Mouse (Mus musculus) embryonic facial prominence, embryonic 11.5 days (tissue): ENCODE results near the gene Rap1a. TPM values are rescaled to one million over a fixed set of nuclear protein-coding genes. Genes with fewer than 3 reads are reported as not detected.

Experiments used
- ATAC-seq: fragments of 200-750 bp; cut with Nextera tagmentation; replicated peaks from 2 replicates; pipeline ENCODE4 v1.8.0; 2017; ENCODE audit warnings: low read depth; ENCODE audit not compliant: insufficient number of reproducible peaks, low FRiP score, low TSS enrichment
- DNase-seq: peaks from one replicate; pipeline ENCODE4 v3.0.0-alpha.2; 2015; ENCODE audit warnings: low spot score
- H3K27ac ChIP-seq: fragments of 300-500 bp; sonication (generic); replicated peaks from 2 replicates; pipeline ENCODE4 v1.5.1; 2014; ENCODE audit warnings: mild to moderate bottlenecking, low read depth, low read length, control low read depth
- H3K27me3 ChIP-seq: fragments of 300-500 bp; sonication (generic); 2 replicates; pipeline ENCODE4 v1.6.1; 2014; ENCODE audit warnings: mild to moderate bottlenecking, low read length, moderate library complexity, mixed read lengths; ENCODE audit not compliant: control insufficient read depth, insufficient read depth
- H3K36me3 ChIP-seq: fragments of 300-500 bp; sonication (generic); replicated peaks from 2 replicates; pipeline ENCODE4 v1.6.1; 2014; ENCODE audit warnings: low read depth, mild to moderate bottlenecking, low read length, moderate library complexity, mixed read lengths; ENCODE audit not compliant: control insufficient read depth, insufficient read depth
- H3K4me1 ChIP-seq: fragments of 300-500 bp; sonication (generic); 2 replicates; pipeline ENCODE4 v1.6.1; 2014; ENCODE audit warnings: low read length, mixed read lengths; ENCODE audit not compliant: control insufficient read depth, insufficient read depth
- H3K4me2 ChIP-seq: fragments of 300-500 bp; sonication (generic); 2 replicates; pipeline ENCODE4 v1.6.1; 2014; ENCODE audit warnings: low read depth, mild to moderate bottlenecking, control low read depth, low read length, moderate library complexity
- H3K4me3 ChIP-seq: fragments of 300-500 bp; sonication (generic); 2 replicates; pipeline ENCODE4 v1.5.1; 2014; ENCODE audit warnings: low read depth, low read length, control low read depth
- H3K9ac ChIP-seq: fragments of 300-500 bp; sonication (generic); replicated peaks from 2 replicates; pipeline ENCODE4 v1.6.1; 2014; ENCODE audit warnings: mild to moderate bottlenecking, control low read depth, low read length
- H3K9me3 ChIP-seq: fragments of 300-500 bp; sonication (generic); replicated peaks from 2 replicates; pipeline ENCODE4 v1.6.1; 2016; ENCODE audit warnings: mild to moderate bottlenecking, low read length, inconsistent platforms, mixed read lengths; ENCODE audit not compliant: control insufficient read depth
- WGBS: fragments of 180-500 bp; shearing (Covaris S2); extraction: QIAGEN DNeasy Blood & Tissue Kit; methylation state at CpG from one replicate; pipeline ENCODE4 v1.1.7; 2014; 5-methylcytosine and 5-hydroxymethylcytosine counted together
- polyA plus RNA-seq: library from polyadenylated mRNA; unstranded; fragments of >200 nt; fragmentation: Nextera tagmentation; extraction: Ambion mirVana; gene quantifications from 2 replicates; pipeline ENCODE4 v1.2.1, GENCODE M21; 2014

The Rap1a gene
- polyA plus RNA-seq, 1 experiment from 2014 or later = 88.7 TPM

- Histone ChIP-seq H3K4me1 (no peaks in the 10 kb centered on the region), H3K9ac (no peak overlapping the region), H3K4me3 (no peak overlapping the region), H3K4me2 (no peak overlapping the region), H3K27ac (no peak overlapping the region), H3K27me3 (no peaks in the 10 kb centered on the region), H3K36me3 (no peaks in the 10 kb centered on the region), H3K9me3 (no peaks in the 10 kb centered on the region)
- DNase-seq (no peak), ATAC-seq (no peak)
- WGBS = 80% methylated on average over 10 of the region's 10 CpGs
Observed at GRCm38 (mm10) chr3:105815236-105815904, 14.2 kb upstream of the Rap1a start.

DNA sequence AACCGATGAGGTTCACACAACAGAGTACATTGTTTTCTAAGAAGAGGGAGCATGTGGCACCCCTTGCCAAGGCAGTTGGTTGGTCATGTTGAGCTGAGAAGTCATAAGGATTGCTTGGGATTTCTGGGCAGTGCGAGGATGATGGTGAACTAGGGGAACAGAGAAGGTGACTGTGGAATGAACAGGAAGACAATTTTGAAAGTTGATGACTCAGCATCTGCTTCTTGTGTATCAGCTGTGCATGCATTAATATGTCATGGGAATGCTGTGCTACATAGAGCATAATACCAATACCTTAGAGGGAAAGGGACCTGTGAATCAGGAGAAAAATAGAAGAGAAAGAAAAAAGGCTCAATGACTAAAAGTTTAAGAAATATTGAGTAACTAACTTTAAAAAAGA lies 10.0 kb upstream of the Rap1a start:
- Histone ChIP-seq H3K36me3 (no peaks in the 10 kb centered on the region), H3K4me1 (no peaks in the 10 kb centered on the region), H3K27ac (no peak overlapping the region), H3K9me3 (no peaks in the 10 kb centered on the region), H3K27me3 (no peaks in the 10 kb centered on the region), H3K4me2 (no peak overlapping the region), H3K4me3 (no peak overlapping the region), H3K9ac (no peak overlapping the region)
- WGBS = 95% methylated on average over 2 of the region's 2 CpGs
- ATAC-seq = no peak
- DNase-seq = no peak

GRCm38 (mm10) chr3:105808179-105809037 lies 7.3 kb upstream of the Rap1a start:
- ATAC-seq = 0 out of 2 replicates have a peak, but pooled peaks have one; percentile 65
- H3K27me3 ChIP-seq = no peaks in the 10 kb centered on the region
- no peak for DNase-seq
- H3K4me1 ChIP-seq = no peaks in the 10 kb centered on the region
- H3K27ac ChIP-seq = no peak overlapping the region
- H3K4me3 ChIP-seq = no peak overlapping the region
- H3K9ac ChIP-seq = no peak overlapping the region
- H3K4me2 ChIP-seq = no peak overlapping the region
- H3K9me3 ChIP-seq = no peaks in the 10 kb centered on the region
- 76% methylated on average over 14 of the region's 14 CpGs for WGBS
- H3K36me3 ChIP-seq = no peaks in the 10 kb centered on the region

- no peaks in the 10 kb centered on the region for H3K9me3 ChIP-seq
- H3K4me1 ChIP-seq = no peaks in the 10 kb centered on the region
- WGBS = 68% methylated on average over 1 of the region's 1 CpGs
- DNase-seq = no peak
- no peak overlapping the region for H3K4me2 ChIP-seq
- ATAC-seq = no peak
- no peak overlapping the region for H3K4me3 ChIP-seq
- no peaks in the 10 kb centered on the region for H3K27me3 ChIP-seq
- no peaks in the 10 kb centered on the region for H3K36me3 ChIP-seq
- no peak overlapping the region for H3K9ac ChIP-seq
- H3K27ac ChIP-seq = no peak overlapping the region
Observed at GRCm38 (mm10) chr3:105807672-105808071, 6.5 kb upstream of the Rap1a start.

GRCm38 (mm10) chr3:105806519-105807249 lies 5.5 kb upstream of the Rap1a start:
- Histone ChIP-seq H3K27ac (no peak overlapping the region), H3K4me1 (no peaks in the 10 kb centered on the region), H3K27me3 (no peaks in the 10 kb centered on the region), H3K36me3 (no peaks in the 10 kb centered on the region), H3K4me3 (no peak overlapping the region), H3K9ac (no peak overlapping the region), H3K9me3 (no peaks in the 10 kb centered on the region), H3K4me2 (no peak overlapping the region)
- DNase-seq = no peak
- WGBS = 60% methylated on average over 11 of the region's 11 CpGs
- ATAC-seq = no peak

DNA sequence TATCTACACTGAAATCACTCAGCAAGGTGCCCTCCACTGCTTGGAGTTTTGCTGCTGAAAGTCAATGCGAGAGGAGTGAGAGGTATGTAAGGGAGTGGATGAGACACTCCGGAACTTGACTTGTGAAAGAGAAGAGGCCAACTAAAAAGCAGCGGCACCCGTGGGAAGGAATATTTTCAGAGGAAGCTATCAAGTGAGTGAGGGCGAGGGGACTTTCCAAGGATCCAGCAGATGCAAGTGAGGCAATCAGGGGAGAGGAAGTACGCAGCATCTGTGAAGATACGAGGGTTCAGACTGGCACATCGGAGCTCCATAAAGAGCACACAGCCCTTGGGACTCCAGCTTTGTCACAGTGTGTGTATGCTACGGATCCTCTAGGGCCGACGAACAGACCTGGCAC lies 2.5 kb upstream of the Rap1a start:
- Histone ChIP-seq H3K27me3 (no peaks in the 10 kb centered on the region), H3K4me1 (no peaks in the 10 kb centered on the region), H3K4me3 (no peak overlapping the region), H3K27ac (no peak overlapping the region), H3K9me3 (no peaks in the 10 kb centered on the region), H3K9ac (no peak overlapping the region), H3K36me3 (no peaks in the 10 kb centered on the region), H3K4me2 (no peak overlapping the region)
- ATAC-seq (no peak), DNase-seq (no peak)
- 83% methylated on average over 11 of the region's 11 CpGs for WGBS

- Histone ChIP-seq H3K4me2 (peak overlapping the region; percentile 78), H3K9me3 (no peaks in the 10 kb centered on the region), H3K9ac (peak overlapping the region; percentile 80), H3K4me1 (no peaks in the 10 kb centered on the region), H3K27ac (peak overlapping the region; percentile 35; the same call in 1 of the 2 replicates), H3K27me3 (no peaks in the 10 kb centered on the region), H3K4me3 (peak overlapping the region; percentile 86), H3K36me3 (no peaks in the 10 kb centered on the region)
- ATAC-seq = peak; percentile 60
- DNase-seq = peak; percentile 53
- WGBS = 0% methylated on average over 49 of the region's 59 CpGs
Observed at GRCm38 (mm10) chr3:105800675-105801190, 403 bp downstream of the Rap1a start.
